Mouse (Mus musculus) CH12.LX (cell line): Measurements from ENCODE around the gene Gpr3. TPM values are rescaled to one million over a fixed set of nuclear protein-coding genes. Genes with fewer than 3 reads are reported as not detected.

Experiments used
- DNase-seq: peaks from one replicate; pipeline ENCODE4 v3.0.0-alpha.2; 2013; ENCODE audit errors: extremely low read depth
- H3K27ac ChIP-seq: 2 replicates; pipeline ENCODE4 v1.5.1; 2012; ENCODE audit warnings: low read depth, mild to moderate bottlenecking, control low read depth, moderate library complexity; ENCODE audit not compliant: insufficient read depth
- H3K27me3 ChIP-seq: replicated peaks from 2 replicates; pipeline ENCODE3; 2012; ENCODE audit warnings: inconsistent platforms
- H3K36me3 ChIP-seq, 2 experiments: replicated peaks in 1 of 2; 2 replicates each; pipeline versions ENCODE3 to v1.6.1; 2012; ENCODE audit warnings: inconsistent platforms in 1 of 2, low read length in 1 of 2, mild to moderate bottlenecking in 1 of 2, mixed read lengths in 1 of 2, moderate library complexity in 1 of 2; ENCODE audit not compliant: control insufficient read depth in 1 of 2, insufficient read depth in 1 of 2
- H3K4me1 ChIP-seq, 2 experiments: 2 replicates each; pipeline ENCODE4 v1.6.1; 2012; ENCODE audit warnings: inconsistent platforms in 1 of 2, moderate library complexity in 1 of 2; ENCODE audit not compliant: insufficient read depth in 2 of 2, control insufficient read depth in 1 of 2
- H3K4me2 ChIP-seq: 2 replicates; pipeline ENCODE4 v1.6.1; 2012; ENCODE audit warnings: low read depth, mild to moderate bottlenecking, control low read depth; ENCODE audit not compliant: poor library complexity, insufficient read depth, severe bottlenecking
- H3K4me3 ChIP-seq, 3 experiments: fragments of 150-350 bp in 1 of 3; sonication (generic) in 1 of 3; replicated peaks in 1 of 3; 2 replicates each; pipeline versions ENCODE3 to v1.5.1; 2011 to 2012; ENCODE audit warnings: low read depth in 2 of 3, low read length in 2 of 3, mild to moderate bottlenecking in 2 of 3, moderate library complexity in 2 of 3, control low read depth in 1 of 3, improper control_type of control experiment in 1 of 3, inconsistent platforms in 1 of 3, mixed read lengths in 1 of 3; ENCODE audit not compliant: poor library complexity in 1 of 3
- H3K79me2 ChIP-seq: replicated peaks from 2 replicates; pipeline ENCODE4 v1.6.1; 2012; ENCODE audit warnings: mild to moderate bottlenecking, moderate library complexity; ENCODE audit not compliant: control insufficient read depth, poor library complexity, insufficient read depth, severe bottlenecking; ENCODE audit errors: extremely low read depth
- H3K9ac ChIP-seq: 2 replicates; pipeline ENCODE4 v1.6.1; 2012; ENCODE audit warnings: low read depth, mild to moderate bottlenecking, control low read depth, moderate library complexity; ENCODE audit not compliant: insufficient read depth
- H3K9me3 ChIP-seq: replicated peaks from 2 replicates; pipeline ENCODE3; 2012; ENCODE audit warnings: low read length, inconsistent platforms, mixed read lengths
- CHD2 ChIP-seq: IDR thresholded peaks from 2 replicates; pipeline ENCODE4 v1.6.1; 2011; ENCODE audit warnings: low read length, improper control_type of control experiment
- CTCF ChIP-seq, 2 experiments: IDR thresholded peaks in 1 of 2; conservative IDR thresholded peaks in 1 of 2; 2 replicates each; pipeline ENCODE4 v1.5.1; 2011 to 2012; ENCODE audit warnings: low read depth in 2 of 2, low read length in 2 of 2, improper control_type of control experiment in 1 of 2, inconsistent platforms in 1 of 2, mild to moderate bottlenecking in 1 of 2, moderate library complexity in 1 of 2
- E2F4 ChIP-seq: IDR thresholded peaks from 2 replicates; pipeline ENCODE4 v1.6.1; 2011; ENCODE audit warnings: low read depth, low read length, improper control_type of control experiment; ENCODE audit not compliant: insufficient replicate concordance
- EP300 ChIP-seq: IDR thresholded peaks from 2 replicates; pipeline ENCODE4 v1.6.1; 2011; ENCODE audit warnings: low read length, improper control_type of control experiment
- ETS1 ChIP-seq: conservative IDR thresholded peaks from 2 replicates; pipeline ENCODE4 v1.6.1; 2012; ENCODE audit warnings: low read depth, mild to moderate bottlenecking, inconsistent platforms, low read length, improper control_type of control experiment, moderate library complexity
- HCFC1 ChIP-seq: IDR thresholded peaks from 2 replicates; pipeline ENCODE4 v1.6.1; 2012; ENCODE audit warnings: low read depth, mild to moderate bottlenecking, inconsistent platforms, low read length, improper control_type of control experiment
- IRF4 ChIP-seq: IDR thresholded peaks from 2 replicates; pipeline ENCODE4 v1.6.1; 2014; ENCODE audit warnings: low read depth, mild to moderate bottlenecking, inconsistent platforms, low read length, improper control_type of control experiment
- JUN ChIP-seq: IDR thresholded peaks from 2 replicates; pipeline ENCODE4 v1.6.1; 2011; ENCODE audit warnings: low read depth, mild to moderate bottlenecking, low read length, improper control_type of control experiment, moderate library complexity; ENCODE audit not compliant: insufficient read depth
- JUND ChIP-seq: conservative IDR thresholded peaks from 2 replicates; pipeline ENCODE4 v1.6.1; 2011; ENCODE audit warnings: low read depth, low read length, improper control_type of control experiment
- KAT2A ChIP-seq: IDR thresholded peaks from 2 replicates; pipeline ENCODE4 v1.6.1; 2012; ENCODE audit warnings: low read length, improper control_type of control experiment, inconsistent platforms; ENCODE audit not compliant: insufficient replicate concordance
- MAFK ChIP-seq: IDR thresholded peaks from 2 replicates; pipeline ENCODE4 v1.6.1; 2011; ENCODE audit warnings: low read length, improper control_type of control experiment; ENCODE audit not compliant: insufficient replicate concordance
- MAX ChIP-seq: IDR thresholded peaks from 2 replicates; pipeline ENCODE4 v1.6.1; 2011; ENCODE audit warnings: low read length, improper control_type of control experiment
- MAZ ChIP-seq: IDR thresholded peaks from 2 replicates; pipeline ENCODE4 v1.6.1; 2012; ENCODE audit warnings: low read depth, mild to moderate bottlenecking, inconsistent platforms, low read length, improper control_type of control experiment, moderate library complexity
- MYC ChIP-seq: IDR thresholded peaks from 2 replicates; pipeline ENCODE4 v1.6.1; 2011; ENCODE audit warnings: low read depth, mild to moderate bottlenecking, improper control_type of control experiment, low read length
- NELFE ChIP-seq: IDR thresholded peaks from 2 replicates; pipeline ENCODE4 v1.6.1; 2011; ENCODE audit warnings: low read depth, low read length, improper control_type of control experiment
- NRF1 ChIP-seq: IDR thresholded peaks from 2 replicates; pipeline ENCODE4 v1.6.1; 2014; ENCODE audit warnings: low read depth, mild to moderate bottlenecking, inconsistent platforms, low read length, improper control_type of control experiment, moderate library complexity
- POLR2A ChIP-seq: IDR thresholded peaks from 2 replicates; pipeline ENCODE4 v1.6.1; 2011; ENCODE audit warnings: low read depth, mild to moderate bottlenecking, improper control_type of control experiment, low read length
- POLR2AphosphoS2 ChIP-seq: IDR thresholded peaks from 2 replicates; pipeline ENCODE4 v1.6.1; 2011; ENCODE audit warnings: low read depth, low read length, improper control_type of control experiment
- RCOR1 ChIP-seq: conservative IDR thresholded peaks from 2 replicates; pipeline ENCODE4 v1.6.1; 2012; ENCODE audit warnings: low read depth, mild to moderate bottlenecking, inconsistent platforms, low read length, improper control_type of control experiment
- SIN3A ChIP-seq: IDR thresholded peaks from 2 replicates; pipeline ENCODE4 v1.6.1; 2012; ENCODE audit warnings: low read length, improper control_type of control experiment, inconsistent platforms
- SMC3 ChIP-seq: IDR thresholded peaks from 2 replicates; pipeline ENCODE4 v1.6.1; 2011; ENCODE audit warnings: low read depth, low read length, improper control_type of control experiment
- TBP ChIP-seq: conservative IDR thresholded peaks from 2 replicates; pipeline ENCODE4 v1.6.1; 2011; ENCODE audit warnings: low read depth, low read length, improper control_type of control experiment
- TCF12 ChIP-seq: IDR thresholded peaks from 2 replicates; pipeline ENCODE4 v1.6.1; 2014; ENCODE audit warnings: low read depth, mild to moderate bottlenecking, inconsistent platforms, low read length, improper control_type of control experiment
- USF1 ChIP-seq: IDR thresholded peaks from 2 replicates; pipeline ENCODE4 v1.6.1; 2014; ENCODE audit warnings: low read depth, mild to moderate bottlenecking, inconsistent platforms, low read length, improper control_type of control experiment
- USF2 ChIP-seq: conservative IDR thresholded peaks from 2 replicates; pipeline ENCODE4 v1.6.1; 2011; ENCODE audit warnings: low read depth, low read length, improper control_type of control experiment
- ZKSCAN1 ChIP-seq: IDR thresholded peaks from 2 replicates; pipeline ENCODE4 v1.6.1; 2012; ENCODE audit warnings: low read depth, inconsistent platforms, low read length, improper control_type of control experiment, borderline replicate concordance
- ZNF384 ChIP-seq: IDR thresholded peaks from 2 replicates; pipeline ENCODE4 v1.6.1; 2012; ENCODE audit warnings: low read depth, low read length, improper control_type of control experiment, inconsistent platforms
- dilution Hi-C: fragments of 300-500 bp; cut with MboI; formaldehyde crosslinking; loops from 2 replicates; pipeline ENCODE4 v1.14.3; 2020; ENCODE audit warnings: low sequenced_read_pairs; ENCODE audit not compliant: extremely low pct_unique_long_range_greater_than_20kb, extremely low pct_ligation_motif_present
- in situ Hi-C: fragments of 300-500 bp; cut with MboI; formaldehyde crosslinking; loops from 3 replicates; pipeline ENCODE4 v1.14.3; 2019; ENCODE audit warnings: low sequenced_read_pairs, low pct_ligation_motif_present, low pct_unique_long_range_greater_than_20kb, mixed read lengths
- polyA plus RNA-seq: library from polyadenylated mRNA; unstranded; fragments of >175 nt; gene quantifications from 2 replicates; pipeline ENCODE4 v1.2.1, GENCODE M21; 2012; ENCODE audit warnings: low read depth; ENCODE audit not compliant: insufficient read length
- total RNA-seq, 2 experiments: library from RNA; depleted of rRNA; stranded (reverse); fragments of 300-350 nt in 1 of 2; fragments of >200 nt in 1 of 2; gene quantifications; 2 replicates each; pipeline ENCODE4 v1.2.3; 2012 to 2014

The Gpr3 gene
- total and polyA plus RNA-seq, 3 experiments, result 0.11 to 0.13 TPM; not detected in 1

DNA sequence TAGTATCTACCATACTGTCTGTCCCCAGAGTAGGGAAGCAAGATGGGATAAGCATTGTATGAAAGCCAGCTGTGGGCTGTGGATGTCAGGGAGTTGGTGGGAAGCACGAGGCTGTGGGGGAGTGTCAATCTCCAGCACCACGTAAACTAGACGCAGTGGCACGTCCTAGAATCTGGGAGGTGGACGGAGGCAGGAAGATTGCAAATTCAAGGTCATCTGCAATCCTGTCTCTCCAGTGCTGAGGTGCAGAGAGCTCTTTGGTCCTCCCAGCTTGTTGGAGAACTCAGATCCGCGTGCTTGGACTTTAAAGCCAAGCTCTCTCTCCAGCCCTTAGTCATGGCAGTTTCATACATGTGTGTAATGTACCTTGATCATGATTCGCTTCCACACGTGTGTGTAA is 45.6 kb downstream of the Gpr3 start:
- H3K27me3 ChIP-seq, result no peaks in the 10 kb centered on the region
- in situ Hi-C loops, result loop anchor here (5.0 kb wide), 1 partner anchor 39 kb away; no protein-coding TSS in a partner anchor
- TF ChIP-seq JUN (no peak), IRF4 (no peak), NRF1 (no peak), ZNF384 (no peak), CHD2 (no peak), ETS1 (no peak), POLR2AphosphoS2 (no peak), CTCF (conservative IDR thresholded peaks at IDR 0.05 in 1 of 2, IDR thresholded peaks at IDR 0.05 in 1 of 2; ENCODE audit: low read depth in 2 of 2, low read length in 2 of 2) (no peak), SIN3A (no peak), SMC3 (no peak), POLR2A (no peak), MYC (no peak), JUND (no peak), MAZ (no peak), E2F4 (no peak), RCOR1 (no peak), TCF12 (no peak), USF1 (no peak)
- TF ChIP-seq, all 38 proteins: peak for 0
- peaks cover 10 to 56% of the 10 kb centered on the region in 2 experiments for H3K4me1 ChIP-seq
- H3K79me2 ChIP-seq, result peaks cover 48% of the 10 kb centered on the region
- H3K4me2 ChIP-seq, result no peak overlapping the region
- H3K9ac ChIP-seq, result no peak overlapping the region
- H3K27ac ChIP-seq, result no peak overlapping the region
- peaks cover 5 to 41% of the 10 kb centered on the region in 2 experiments for H3K36me3 ChIP-seq
- H3K9me3 ChIP-seq, result no peaks in the 10 kb centered on the region
- H3K4me3 ChIP-seq, result no peak overlapping the region
- dilution Hi-C loops, result no loop called here
- DNase-seq, result no peak

DNA sequence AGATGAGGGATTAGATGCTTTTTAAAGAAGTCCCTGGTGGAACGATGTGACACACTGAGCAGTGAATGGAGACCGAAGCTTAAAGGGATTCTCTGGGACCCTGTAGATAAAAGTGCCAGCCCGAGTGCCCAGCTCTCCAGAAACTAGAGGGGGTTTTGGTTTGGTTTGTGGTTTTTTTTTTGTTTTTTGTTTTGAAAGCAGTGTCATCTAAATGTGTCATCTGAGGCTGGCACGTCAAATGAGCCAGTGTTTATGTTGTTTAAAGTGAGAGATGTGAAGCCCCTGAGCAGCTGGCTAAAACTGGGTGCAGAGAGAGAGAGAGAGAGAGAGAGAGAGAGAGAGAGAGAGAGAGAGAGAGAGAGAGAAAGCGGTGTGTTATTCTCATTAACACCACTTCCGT is 50.1 kb downstream of the Gpr3 start:
- Histone ChIP-seq H3K4me1 (peaks cover 8 to 50% of the 10 kb centered on the region in 2 experiments), H3K4me2 (no peak overlapping the region), H3K36me3 (peaks cover 5 to 46% of the 10 kb centered on the region in 2 experiments), H3K27ac (no peak overlapping the region), H3K9me3 (peaks cover 4% of the 10 kb centered on the region), H3K27me3 (no peaks in the 10 kb centered on the region), H3K9ac (no peak overlapping the region), H3K4me3 (no peak overlapping the region), H3K79me2 (peaks cover 49% of the 10 kb centered on the region)
- dilution Hi-C loops (no loop called here), in situ Hi-C loops (no loop called here)
- DNase-seq, result no peak
- TF ChIP-seq MAFK (no peak), RCOR1 (no peak), ZKSCAN1 (no peak), SIN3A (no peak), ETS1 (no peak), NELFE (no peak), MAX (no peak), EP300 (no peak), KAT2A (no peak), CTCF (conservative IDR thresholded peaks at IDR 0.05 in 1 of 2, IDR thresholded peaks at IDR 0.05 in 1 of 2; ENCODE audit: low read depth in 2 of 2, low read length in 2 of 2) (no peak), HCFC1 (no peak), TBP (no peak), POLR2AphosphoS2 (no peak), USF2 (no peak)
